Mouse (Mus musculus): ENCODE data around the gene Unc13d. TPM values are rescaled to one million over a fixed set of nuclear protein-coding genes. Genes with fewer than 3 reads are reported as not detected.
"Not testable (repeated sequence)": the region's sequence is repeated elsewhere in the genome, so short reads cannot be mapped to it uniquely, and the experiment has no call there.

Gene Unc13d
- total RNA-seq, 1 experiment from 2014 or later, result 29.9 TPM

DNA sequence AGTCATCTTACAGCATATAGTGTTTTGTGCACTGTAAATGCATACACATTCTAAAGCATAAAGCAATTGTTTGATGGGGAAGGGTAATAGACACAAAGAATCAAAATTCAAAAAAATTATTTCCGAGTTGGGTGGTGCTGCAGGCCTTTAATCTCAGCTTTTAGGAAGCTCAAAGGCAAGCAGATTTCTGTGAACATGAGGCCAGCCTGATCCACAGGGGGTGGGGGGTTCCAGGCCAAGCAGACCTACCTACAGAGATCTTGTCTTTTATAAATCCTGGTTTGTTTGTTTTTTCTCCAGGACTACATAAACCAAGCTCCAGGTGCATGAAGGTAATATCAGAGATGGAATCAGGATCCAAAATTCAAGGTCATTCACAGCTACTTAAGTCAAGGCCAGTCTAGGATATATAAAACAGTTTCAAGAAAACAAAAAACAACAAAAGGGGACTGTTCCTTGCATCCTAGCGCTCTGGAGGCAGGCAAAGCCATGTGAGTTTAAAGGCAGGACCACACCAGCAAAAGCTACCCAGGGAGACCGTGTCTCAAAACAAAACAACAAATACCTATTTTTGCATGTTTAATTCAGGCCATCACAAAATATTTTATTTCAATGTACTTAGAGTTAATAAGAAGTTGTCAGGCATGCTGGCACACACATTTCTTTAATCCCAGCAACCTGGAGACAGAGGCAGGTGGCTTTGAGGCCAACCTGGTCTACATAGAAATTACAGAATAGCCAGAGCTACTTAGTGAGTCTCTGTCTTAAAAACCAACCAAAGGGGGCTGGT lies 52.5 kb downstream of the Unc13d start:
- no peak for ATAC-seq (replicated peaks; ENCODE audit: low read depth, poor library complexity, severe bottlenecking)

DNA sequence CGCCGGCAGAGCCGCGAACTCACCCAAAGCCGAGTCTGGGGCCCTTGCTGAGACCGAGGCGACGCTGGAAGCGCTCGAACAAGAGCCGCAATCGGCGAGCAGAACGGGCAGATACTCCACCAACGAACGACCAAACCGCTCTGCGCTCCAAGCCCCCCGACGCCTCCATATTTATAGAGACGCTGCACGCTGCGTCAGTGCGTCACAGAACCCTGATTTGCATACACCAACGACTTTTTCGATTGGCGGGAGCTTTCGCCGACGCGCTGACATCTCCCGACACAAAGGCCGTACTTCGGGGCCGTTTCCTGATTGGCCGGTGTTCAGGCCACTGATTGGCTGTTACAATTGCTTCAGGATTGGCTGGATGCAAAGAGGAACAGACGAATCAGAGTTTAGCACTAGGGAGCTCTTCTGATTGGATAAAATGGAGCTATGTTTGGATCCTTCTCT lies 53.4 kb downstream of the Unc13d start:
- ATAC-seq (replicated peaks; ENCODE audit: low read depth, poor library complexity, severe bottlenecking), result peak; percentile 78

DNA sequence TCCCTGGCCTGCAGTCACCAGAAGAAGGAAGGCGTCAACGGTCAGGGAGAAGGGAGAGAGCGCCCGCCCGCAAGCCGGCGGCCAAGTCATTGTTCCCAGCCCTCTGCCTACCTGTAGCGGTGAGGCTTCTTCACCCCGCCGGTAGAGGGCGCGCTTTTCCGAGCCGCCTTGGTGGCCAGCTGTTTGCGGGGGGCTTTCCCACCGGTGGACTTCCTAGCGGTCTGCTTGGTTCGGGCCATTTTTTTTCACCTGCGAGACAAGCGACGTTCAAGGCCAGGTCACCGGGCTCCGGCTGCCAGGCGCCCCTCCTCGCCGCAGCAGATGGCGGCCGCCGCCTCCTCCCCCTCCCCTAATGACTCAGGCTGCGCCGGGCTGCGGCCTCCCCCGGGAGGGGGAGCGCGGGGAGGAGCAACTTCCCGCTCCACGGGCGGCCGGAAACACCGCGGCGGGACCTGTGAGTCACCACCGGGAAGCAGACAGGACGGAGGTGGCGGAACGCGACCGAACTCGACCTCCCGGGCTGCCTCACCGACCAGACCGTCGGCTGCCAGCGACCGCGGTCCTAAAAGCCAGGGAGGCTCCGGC lies 53.9 kb downstream of the Unc13d start:
- peak; percentile 34 for ATAC-seq (replicated peaks; ENCODE audit: low read depth, poor library complexity, severe bottlenecking)

DNA sequence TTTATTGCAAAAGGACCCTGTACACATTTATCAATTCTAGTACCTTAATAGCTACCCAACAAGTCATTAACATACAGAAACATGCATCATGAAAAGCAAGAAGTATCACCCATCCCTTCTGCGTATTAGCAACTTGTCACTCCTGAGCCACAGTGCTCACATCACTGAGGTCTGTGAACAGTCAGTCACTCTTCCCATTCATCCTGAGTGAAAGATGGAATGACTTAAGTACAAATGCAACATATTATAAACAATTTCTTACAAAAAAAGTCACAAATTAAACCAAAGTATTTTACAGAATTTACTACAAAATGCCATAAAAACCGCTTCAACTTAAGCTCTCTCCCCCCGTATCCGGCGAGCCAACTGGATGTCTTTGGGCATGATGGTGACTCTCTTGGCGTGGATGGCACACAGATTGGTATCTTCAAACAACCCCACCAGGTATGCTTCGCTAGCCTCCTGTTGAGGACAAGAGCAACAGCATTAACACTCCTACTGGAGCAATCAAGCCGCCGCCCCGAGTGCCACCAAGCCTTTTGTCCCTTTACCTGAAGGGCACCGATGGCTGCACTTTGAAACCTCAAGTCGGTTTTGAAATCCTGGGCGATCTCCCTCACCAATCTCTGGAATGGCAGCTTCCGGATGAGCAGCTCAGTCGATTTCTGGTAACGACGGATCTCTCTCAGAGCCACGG lies 54.5 kb downstream of the Unc13d start:
- not testable (repeated sequence) for ATAC-seq (replicated peaks; ENCODE audit: low read depth, poor library complexity, severe bottlenecking)

DNA sequence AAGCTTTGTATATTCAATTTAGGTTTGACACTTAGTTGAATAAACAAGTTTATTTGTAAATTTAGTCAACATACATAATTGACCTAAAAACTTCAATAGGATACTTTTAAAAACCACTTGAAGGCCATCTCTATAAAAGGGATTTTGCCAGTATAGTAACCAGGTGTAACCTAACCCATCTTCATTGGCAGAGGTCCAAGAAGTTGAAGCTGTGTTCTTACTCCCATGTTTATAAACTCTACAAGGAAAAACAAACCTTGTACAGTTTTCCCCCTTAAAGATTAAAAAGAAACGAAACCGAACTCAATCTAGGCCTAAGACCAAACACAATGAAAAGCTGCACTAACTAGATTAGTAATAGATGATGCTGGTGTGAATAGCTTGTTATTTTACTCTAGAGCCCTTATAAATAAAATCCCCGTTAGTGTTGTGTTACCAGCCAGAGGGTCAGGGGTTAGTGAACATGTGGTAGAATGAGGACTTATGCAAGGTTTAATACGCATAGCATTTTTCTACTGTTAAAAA lies 55.4 kb downstream of the Unc13d start:
- ATAC-seq (replicated peaks; ENCODE audit: low read depth, poor library complexity, severe bottlenecking), result no peak

DNA sequence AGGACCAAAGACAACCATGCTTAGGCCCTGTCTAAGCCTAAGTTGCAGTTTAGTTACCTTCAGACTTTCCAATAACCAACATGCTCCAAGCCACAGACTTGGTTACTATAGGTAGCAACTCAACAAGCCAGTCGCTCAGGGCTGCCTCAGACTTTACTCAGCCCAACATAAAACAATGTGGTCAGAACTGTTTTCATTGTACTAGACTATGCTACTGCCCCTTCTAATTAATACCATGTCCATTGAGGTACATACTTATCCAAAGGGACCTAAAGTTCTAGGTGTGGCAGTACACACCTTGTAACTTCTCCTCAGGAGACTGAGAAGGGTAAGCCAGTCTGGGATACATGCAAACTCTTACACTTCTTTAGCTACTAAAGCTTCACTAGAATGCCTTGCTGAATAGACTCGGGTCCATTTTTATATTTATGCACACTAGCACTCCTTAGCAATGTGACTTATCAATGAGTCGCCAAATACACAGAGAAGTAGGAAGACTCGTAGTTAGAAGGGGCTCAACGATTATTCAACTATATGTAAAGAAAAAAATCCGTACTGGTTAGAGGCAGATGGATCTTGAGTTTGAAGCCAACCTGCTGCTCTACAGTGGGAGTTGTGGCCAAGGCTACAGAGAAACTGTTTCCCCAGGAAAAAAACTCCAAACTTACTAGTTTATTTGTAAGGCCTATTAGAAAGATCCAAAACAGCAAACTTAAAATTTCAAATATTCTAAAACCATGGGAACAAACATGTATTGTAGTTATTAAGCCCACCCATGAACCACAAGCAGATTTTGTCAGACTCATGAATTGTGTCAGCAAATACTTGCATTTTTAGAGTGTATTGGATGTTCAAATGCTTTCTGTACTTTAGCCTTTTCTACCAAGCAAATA lies 56.2 kb downstream of the Unc13d start:
- ATAC-seq (replicated peaks; ENCODE audit: low read depth, poor library complexity, severe bottlenecking), result no peak

DNA sequence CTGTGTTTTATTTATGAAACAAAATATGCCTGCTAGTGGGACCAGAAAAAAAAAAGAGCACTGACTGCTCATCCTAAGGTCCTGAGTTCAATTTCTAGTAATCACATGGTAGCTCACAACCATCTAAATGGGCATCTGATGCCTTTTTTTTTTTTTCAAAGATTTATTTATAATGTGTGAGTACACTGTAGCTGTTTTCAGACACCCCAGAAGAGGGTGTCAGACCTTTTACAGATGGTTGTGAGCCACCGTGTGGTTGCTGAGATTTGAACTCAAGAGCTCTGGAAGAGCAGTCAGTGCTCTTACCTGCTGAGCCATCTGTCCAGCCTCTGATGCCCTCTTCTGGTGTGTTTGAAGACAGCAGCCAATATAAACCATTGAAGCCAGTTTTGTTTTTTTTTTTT lies 57.2 kb downstream of the Unc13d start:
- no peak for ATAC-seq (replicated peaks; ENCODE audit: low read depth, poor library complexity, severe bottlenecking)

DNA sequence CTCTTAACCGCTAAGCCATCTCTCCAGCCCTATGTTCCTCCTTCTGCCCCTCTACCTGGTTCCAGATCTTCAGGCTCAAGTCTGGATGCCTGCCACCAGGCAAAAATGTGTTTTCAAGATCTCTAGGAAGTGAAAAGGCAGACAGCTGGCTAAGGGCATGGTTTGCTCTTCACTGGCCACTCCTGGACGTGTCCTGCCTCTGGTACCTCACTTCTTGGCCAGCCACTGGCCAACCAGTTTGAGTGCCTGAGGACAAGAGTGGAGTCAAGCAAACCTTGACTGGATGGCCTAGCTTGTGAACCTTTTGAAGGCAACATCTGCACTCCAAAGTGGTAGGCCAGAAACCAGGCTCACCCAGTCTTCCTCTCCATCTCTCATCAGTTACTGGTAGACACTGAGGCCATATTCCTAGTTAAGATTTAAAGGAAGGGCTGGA lies 57.8 kb downstream of the Unc13d start:
- ATAC-seq (replicated peaks; ENCODE audit: low read depth, poor library complexity, severe bottlenecking), result no peak

DNA sequence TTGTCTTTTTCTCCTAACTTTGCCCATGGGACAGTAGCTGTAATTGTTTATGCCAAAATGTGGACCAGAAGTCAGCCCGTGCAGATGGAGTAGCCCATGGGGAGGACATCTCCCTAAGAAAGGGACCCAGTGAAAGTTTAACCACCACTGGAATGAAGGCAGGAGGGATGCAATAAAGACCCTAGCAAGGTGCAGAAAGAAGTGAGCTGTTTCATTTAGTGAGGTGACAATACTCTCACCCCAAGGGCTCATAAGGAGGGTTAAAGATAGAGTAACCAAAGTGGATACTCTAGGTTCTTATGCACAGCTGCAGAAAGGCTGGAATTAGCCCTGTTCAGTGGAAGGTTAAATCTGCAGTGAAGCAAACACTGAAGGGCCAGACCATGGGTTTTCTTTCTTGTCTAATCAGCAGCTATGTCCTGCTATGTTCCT lies 58.4 kb downstream of the Unc13d start:
- no peak for ATAC-seq (replicated peaks; ENCODE audit: low read depth, poor library complexity, severe bottlenecking)

DNA sequence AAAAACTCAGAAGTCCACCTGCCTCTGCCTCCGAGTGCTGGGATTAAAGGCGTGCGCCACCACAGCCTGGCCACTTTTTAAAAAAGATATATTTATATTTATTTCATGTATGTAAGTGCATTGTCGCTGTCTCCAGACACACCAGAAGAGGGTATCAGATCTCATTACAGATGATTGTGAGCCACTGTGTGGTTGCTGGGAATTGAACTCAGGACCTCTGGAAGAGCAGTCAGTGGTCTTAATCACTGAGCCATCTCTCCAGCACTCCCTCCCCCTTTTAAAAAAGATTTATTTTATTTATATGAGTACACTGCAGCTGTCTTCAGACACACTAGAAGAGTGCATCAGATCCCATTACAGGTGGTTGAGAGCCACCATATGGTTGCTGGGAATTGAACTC lies 58.9 kb downstream of the Unc13d start:
- not testable (repeated sequence) for ATAC-seq (replicated peaks; ENCODE audit: low read depth, poor library complexity, severe bottlenecking)

DNA sequence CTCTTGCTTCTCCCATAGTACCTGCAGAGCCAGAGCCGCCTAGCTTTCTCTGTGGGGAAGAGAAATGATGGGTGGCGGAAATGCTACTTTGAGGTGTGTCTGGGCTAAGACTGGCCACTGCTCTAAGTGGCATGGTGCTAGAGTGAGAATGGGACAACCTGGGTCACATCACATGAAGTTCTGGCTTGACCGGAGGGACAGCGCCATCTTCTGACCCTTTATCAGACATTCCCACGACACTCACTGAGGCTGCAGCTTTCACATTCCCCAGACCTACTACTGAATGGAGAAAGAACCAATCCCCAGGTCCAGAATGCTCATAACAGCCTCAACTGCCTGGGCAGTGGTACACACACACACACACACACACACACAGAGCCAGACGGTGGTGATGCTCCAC lies 59.7 kb downstream of the Unc13d start:
- ATAC-seq (replicated peaks; ENCODE audit: low read depth, poor library complexity, severe bottlenecking), result peak; percentile 52

DNA sequence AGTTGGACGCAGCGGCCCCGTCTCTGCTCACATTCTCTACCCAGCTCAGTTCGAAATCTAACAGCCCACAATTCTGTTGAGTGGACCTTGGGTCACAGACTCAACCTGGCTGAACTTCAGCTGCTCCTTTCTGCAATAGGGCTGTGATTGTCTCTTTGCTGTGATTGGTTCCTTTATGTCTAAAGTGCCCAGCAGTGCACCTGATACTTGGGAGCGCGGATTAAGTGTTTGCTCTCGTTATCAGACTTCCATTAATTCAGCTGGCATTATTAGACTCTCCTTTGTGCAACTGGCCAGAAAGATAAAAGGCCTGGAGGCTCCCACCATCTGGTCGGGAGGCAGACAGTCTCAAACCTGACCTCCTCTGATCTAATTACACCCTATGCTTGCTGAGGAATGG lies 62.9 kb downstream of the Unc13d start:
- no peak for ATAC-seq (replicated peaks; ENCODE audit: low read depth, poor library complexity, severe bottlenecking)

DNA sequence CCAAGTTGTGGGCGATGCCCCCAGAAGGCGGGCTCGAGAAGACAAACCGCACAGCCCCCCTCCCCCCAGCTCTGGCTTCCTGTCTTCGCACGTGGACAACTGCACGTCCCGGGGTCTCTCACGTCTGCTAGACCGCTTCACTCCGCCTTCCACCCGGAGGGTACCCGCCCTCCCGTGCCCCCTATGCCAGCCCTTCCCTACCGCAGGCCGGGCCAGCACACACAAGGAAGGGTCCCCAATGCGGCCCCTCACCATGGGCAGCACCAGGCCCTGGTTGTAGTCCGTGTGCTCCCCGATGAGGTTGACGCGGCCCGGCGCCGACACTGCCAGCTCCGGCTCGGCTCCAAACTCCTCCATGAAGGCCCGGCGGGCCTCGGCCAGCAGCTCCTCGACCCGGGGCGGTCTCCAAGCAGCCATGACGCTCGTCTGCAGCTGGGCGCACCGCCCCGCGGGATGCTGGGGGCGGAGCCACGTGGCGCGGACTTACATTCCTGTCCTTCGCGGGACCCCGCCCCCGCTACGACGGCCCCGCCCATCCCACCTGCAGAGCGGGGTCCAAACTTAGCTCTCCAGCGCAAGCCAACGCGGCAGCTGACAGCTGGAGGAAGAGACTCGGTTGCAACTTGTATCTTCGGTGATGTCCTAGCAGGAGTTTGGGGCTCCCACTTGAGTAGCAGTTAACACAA lies 65.4 kb downstream of the Unc13d start, which contains the start of gene Galk1:
Gene Galk1, minus strand, starts transcription at position 458 of the 686 bp plus-strand sequence.
- ATAC-seq (replicated peaks; ENCODE audit: low read depth, poor library complexity, severe bottlenecking), result peak; percentile 84

Other genes starting within 250 kb of the Unc13d start
- gene Myo15b, start 219.6 kb downstream of the Unc13d start, total RNA-seq (2017), result 3.3 and 3.7 TPM in 2 replicates
- gene Smim5, start 178.0 kb downstream of the Unc13d start, total RNA-seq (2017), result 31.2 and 35.4 TPM in 2 replicates
- gene Smim6, start 165.9 kb downstream of the Unc13d start, total RNA-seq (2017), result 0.34 and 2.0 TPM in 2 replicates
- gene Sap30bp, start 144.7 kb downstream of the Unc13d start, total RNA-seq (2017), result 164 and 170 TPM in 2 replicates
- gene Recql5, start 144.5 kb downstream of the Unc13d start, total RNA-seq (2017), result 23.6 and 25.3 TPM in 2 replicates
- gene Itgb4, start 103.3 kb downstream of the Unc13d start, total RNA-seq (2017), result 0.29 and 5.1 TPM in 2 replicates
- 34.6 and 43.6 TPM in 2 replicates for gene Galk1, start 65.2 kb downstream of the Unc13d start, total RNA-seq (2017)
- gene H3f3b, start 50.0 kb downstream of the Unc13d start, total RNA-seq (2017), result 867 and 869 TPM in 2 replicates
- 15.8 and 28.5 TPM in 2 replicates for gene Unk, start 47.6 kb downstream of the Unc13d start, total RNA-seq (2017)
- 26.2 and 32.7 TPM in 2 replicates for gene Wbp2, start 9.0 kb upstream of the Unc13d start, total RNA-seq (2017)
- gene Trim47, start 49.2 kb upstream of the Unc13d start, total RNA-seq (2017), result 5.8 and 11.3 TPM in 2 replicates
- 9.9 and 12.5 TPM in 2 replicates for gene Trim65, start 53.2 kb upstream of the Unc13d start, total RNA-seq (2017)
- gene Mrpl38, start 60.9 kb upstream of the Unc13d start, total RNA-seq (2017), result 38.7 and 40.5 TPM in 2 replicates
- gene Fbf1, start 90.2 kb upstream of the Unc13d start, total RNA-seq (2017), result 20.2 and 21.7 TPM in 2 replicates
- 21.5 and 34.3 TPM in 2 replicates for gene Ten1, start 120.9 kb upstream of the Unc13d start, total RNA-seq (2017)
- 24.2 and 25.9 TPM in 2 replicates for gene Acox1, start 121.1 kb upstream of the Unc13d start, total RNA-seq (2017)
- gene Evpl, start 160.1 kb upstream of the Unc13d start, total RNA-seq (2017), result 2.2 and 2.6 TPM in 2 replicates
- 56.9 and 62.6 TPM in 2 replicates for gene Srp68, start 196.3 kb upstream of the Unc13d start, total RNA-seq (2017)
- not detected in 2 replicates for gene Galr2, start 203.0 kb upstream of the Unc13d start, total RNA-seq (2017)
- 19.5 and 34.3 TPM in 2 replicates for gene Exoc7, start 229.3 kb upstream of the Unc13d start, total RNA-seq (2017)